ENCODE assay signal across 12 mouse cellular contexts in the genomic region with DNA sequence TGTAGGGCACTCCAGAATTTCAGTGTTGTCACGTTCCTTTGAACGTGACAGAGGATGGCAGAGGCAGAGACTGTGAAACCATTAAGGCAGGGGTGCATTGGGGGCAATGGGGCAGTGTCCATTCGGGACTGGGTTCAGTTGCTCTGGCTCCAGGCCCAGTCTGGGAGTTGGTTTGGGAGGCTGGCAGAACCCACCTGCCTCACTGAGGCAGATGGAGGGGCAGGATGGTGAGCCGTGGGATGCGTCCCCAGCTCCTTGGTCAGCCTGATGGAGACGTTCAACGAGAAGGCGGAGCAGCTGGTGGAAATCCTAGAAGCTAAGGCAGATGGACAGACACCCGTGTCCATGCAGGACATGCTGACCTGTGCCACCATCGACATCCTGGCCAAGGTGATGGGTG.
"Had no signal": no experiment of that assay in that cellular context is flagged by ENCODE, and none has a peak within 500 bp of the region (broad histone marks: within the 10 kb centered on the region; RNA-seq: fewer than 3 reads in every experiment).

No protein-coding gene starts in this region.

- DNase-seq: retina, postnatal 1 day; right cerebral cortex, adult 18-20 months; right cerebral cortex, postnatal 14 days; right cerebral cortex, postnatal 25 days; right cerebral cortex, postnatal 4 days; spleen, adult 18-20 months; thymus, adult 18-20 months; thymus, adult 2 months; thymus, postnatal 14 days; thymus, postnatal 25 days; thymus, postnatal 36 days; thymus, postnatal 4 days had no signal
